Mouse (Mus musculus) frontal cortex, postnatal 25 days (tissue): ENCODE data around the gene Cryab.

ENCODE experiments used
- DNase-seq, 2 experiments: peaks; one replicate each; pipeline ENCODE4 v3.0.0; 2022; ENCODE audit warnings: low spot score in 2 of 2

Cryab gene

GRCm38 (mm10) chr9:50742744-50743143 is 8.4 kb upstream of the Cryab start:
- no peak for DNase-seq

GRCm38 (mm10) chr9:50745806-50746205 is 5.3 kb upstream of the Cryab start:
- no peak for DNase-seq

GRCm38 (mm10) chr9:50746214-50746677 is 4.9 kb upstream of the Cryab start, which contains the start of gene 2310030G06Rik:
2310030G06Rik (minus strand) TSS chr9:50746536.
- DNase-seq = no peak

GRCm38 (mm10) chr9:50750706-50751105 is 419 bp upstream of the Cryab start:
- no peak for DNase-seq

GRCm38 (mm10) chr9:50752054-50752602 is 1.0 kb downstream of the Cryab start, which contains the start of gene Hspb2:
Hspb2 (minus strand) TSS chr9:50752354.
- no peak for DNase-seq

GRCm38 (mm10) chr9:50752784-50753615 is 1.9 kb downstream of the Cryab start:
- DNase-seq = peak in 1 of 2 experiments; percentile 56

- DNase-seq = no peak
Observed at GRCm38 (mm10) chr9:50753947-50754346, 2.8 kb downstream of the Cryab start.

GRCm38 (mm10) chr9:50756711-50757110 is 5.6 kb downstream of the Cryab start:
- no peak for DNase-seq

- no peak for DNase-seq
Observed at GRCm38 (mm10) chr9:50761520-50762243, 10.6 kb downstream of the Cryab start.

GRCm38 (mm10) chr9:50763331-50763730 is 12.2 kb downstream of the Cryab start:
- DNase-seq = no peak

GRCm38 (mm10) chr9:50767531-50768106 is 16.5 kb downstream of the Cryab start:
- DNase-seq = no peak

GRCm38 (mm10) chr9:50768107-50769002 is 17.2 kb downstream of the Cryab start, which contains the start of gene Fdxacb1:
Fdxacb1 (plus strand) TSS chr9:50768236.
- DNase-seq = peak; percentile 95 to 97

- DNase-seq = no peak
Observed at GRCm38 (mm10) chr9:50770011-50770410, 18.9 kb downstream of the Cryab start.

GRCm38 (mm10) chr9:50774026-50774462 is 22.9 kb downstream of the Cryab start:
- no peak for DNase-seq

- DNase-seq = peak; percentile 84 to 85
Observed at GRCm38 (mm10) chr9:50774991-50775612, 24.0 kb downstream of the Cryab start, which contains the start of the genes Alg9 and 1110032A03Rik. Alg9 (plus strand) TSS chr9:50775019. 1110032A03Rik (minus strand) TSS chr9:50775520.

GRCm38 (mm10) chr9:50775662-50776126 is 24.6 kb downstream of the Cryab start:
- DNase-seq = no peak

- no peak for DNase-seq
Observed at GRCm38 (mm10) chr9:50776162-50776760, 25.1 kb downstream of the Cryab start.

GRCm38 (mm10) chr9:50782155-50782554 is 31.0 kb downstream of the Cryab start:
- no peak for DNase-seq

- no peak for DNase-seq
Observed at GRCm38 (mm10) chr9:50795266-50795665, 44.1 kb downstream of the Cryab start.

- no peak for DNase-seq
Observed at GRCm38 (mm10) chr9:50796776-50797175, 45.7 kb downstream of the Cryab start.
